14 mouse cellular contexts compared by ENCODE assay signal in genomic region chr4:36730691-36731090, GRCm38 (mm10).
"Had no signal": no experiment of that assay in that cellular context is flagged by ENCODE, and none has a peak within 500 bp of the region (broad histone marks: within the 10 kb centered on the region; RNA-seq: fewer than 3 reads in every experiment).

No protein-coding gene starts in this region.

- H3K9ac ChIP-seq: limb, embryonic 13.5 days; liver, embryonic 14.5 days; midbrain, embryonic 12.5 days had no signal

- DNase-seq: kidney, adult 9 months; kidney, postnatal 36 days; layer of hippocampus, adult 9-11 months; layer of hippocampus, postnatal 36 days; lung, adult 18-20 months; retina, postnatal 1 day; right cerebral cortex, postnatal 4 days; spleen, adult 18-20 months; thymus, adult 18-20 months; thymus, postnatal 14 days had no signal

- H3K4me3 ChIP-seq: limb, embryonic 13.5 days; midbrain, embryonic 12.5 days had no signal

- H3K9me3 ChIP-seq: limb, embryonic 13.5 days; midbrain, embryonic 12.5 days had no signal

- H3K4me1 ChIP-seq: limb, embryonic 13.5 days; midbrain, embryonic 12.5 days had no signal

- H3K27ac ChIP-seq: kidney, postnatal 0 days; limb, embryonic 13.5 days; liver, embryonic 14.5 days; midbrain, embryonic 12.5 days had no signal

- H3K4me2 ChIP-seq: limb, embryonic 13.5 days; midbrain, embryonic 12.5 days had no signal

- H3K27me3 ChIP-seq: limb, embryonic 13.5 days; midbrain, embryonic 12.5 days had no signal

- H3K36me3 ChIP-seq: limb, embryonic 13.5 days; midbrain, embryonic 12.5 days had no signal
